Mouse (Mus musculus): Measurements from ENCODE around the gene Zmym2.
"Not testable (repeated sequence)": the region's sequence is repeated elsewhere in the genome, so short reads cannot be mapped to it uniquely, and the experiment has no call there.

The Zmym2 gene

DNA sequence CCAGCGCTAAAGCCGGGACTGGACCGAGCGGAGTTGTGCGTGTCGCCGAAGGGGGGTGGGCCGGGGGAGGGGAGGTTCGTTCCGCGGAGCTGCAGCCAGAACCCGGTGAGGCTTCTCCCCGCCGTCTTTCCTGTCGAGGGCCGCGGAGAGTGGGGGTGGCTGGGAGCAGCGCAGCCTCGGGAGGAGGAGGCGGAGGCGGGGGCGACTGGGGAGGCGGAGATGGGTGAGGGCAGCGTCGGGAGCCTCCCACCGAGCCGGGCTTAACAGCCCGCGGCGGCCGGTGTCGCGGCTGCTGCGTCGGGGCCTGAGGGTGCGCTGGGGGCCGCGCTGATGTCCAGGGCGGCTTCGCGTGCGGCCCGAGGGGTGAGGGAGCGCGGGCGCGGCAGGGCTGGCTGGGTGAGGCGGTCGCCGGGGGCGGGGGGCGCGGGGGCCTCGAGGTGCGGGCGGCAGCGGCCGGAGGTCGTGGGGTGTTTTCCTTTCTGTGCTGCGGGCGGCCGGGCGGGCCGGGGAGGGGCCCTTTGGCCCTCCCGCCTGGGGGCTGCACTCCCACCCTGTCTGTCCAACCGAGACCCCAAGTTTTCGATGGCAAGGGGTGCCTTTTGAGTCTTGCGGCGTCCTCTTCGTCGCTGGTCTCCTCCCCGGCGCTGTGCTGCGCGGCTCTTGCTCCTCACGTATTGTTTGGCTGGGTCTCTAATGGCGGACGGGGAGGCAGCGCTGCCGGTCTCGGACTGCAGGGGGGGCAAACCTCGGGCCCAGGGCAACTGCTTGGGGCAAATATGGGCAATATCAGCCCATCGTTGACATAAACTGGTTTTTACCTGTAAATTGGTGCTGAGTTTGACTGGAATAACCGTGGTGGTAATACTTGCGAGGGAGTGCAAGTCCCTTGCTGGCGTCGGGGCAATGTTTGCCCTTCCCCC lies at the start of gene Zmym2:
TSS of gene Zmym2 (plus strand) at position 60 of the 920 bp plus-strand sequence.
- peak; percentile 67 for DNase-seq (ENCODE audit: low spot score)

DNA sequence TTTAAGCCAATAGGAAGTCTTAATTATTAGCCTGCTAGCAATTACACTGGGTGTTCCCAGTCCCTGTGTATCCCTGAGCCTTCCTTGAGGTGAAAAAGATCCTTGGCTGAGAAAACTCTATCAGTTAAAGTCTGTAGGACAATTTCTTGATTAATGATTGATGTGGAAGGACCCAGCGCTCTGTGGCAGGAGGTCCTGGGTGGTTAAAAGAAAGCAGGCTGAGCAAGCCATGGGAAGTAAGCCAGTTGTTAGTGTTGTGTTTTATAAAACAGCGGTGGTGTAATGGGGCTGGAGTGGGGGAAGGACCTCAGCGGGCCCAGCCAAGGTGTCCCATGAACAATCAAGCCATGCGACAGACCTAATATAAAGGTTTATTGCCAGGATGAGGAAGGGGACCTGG lies 42.4 kb upstream of the Zmym2 start:
- DNase-seq (ENCODE audit: low spot score), result no peak

DNA sequence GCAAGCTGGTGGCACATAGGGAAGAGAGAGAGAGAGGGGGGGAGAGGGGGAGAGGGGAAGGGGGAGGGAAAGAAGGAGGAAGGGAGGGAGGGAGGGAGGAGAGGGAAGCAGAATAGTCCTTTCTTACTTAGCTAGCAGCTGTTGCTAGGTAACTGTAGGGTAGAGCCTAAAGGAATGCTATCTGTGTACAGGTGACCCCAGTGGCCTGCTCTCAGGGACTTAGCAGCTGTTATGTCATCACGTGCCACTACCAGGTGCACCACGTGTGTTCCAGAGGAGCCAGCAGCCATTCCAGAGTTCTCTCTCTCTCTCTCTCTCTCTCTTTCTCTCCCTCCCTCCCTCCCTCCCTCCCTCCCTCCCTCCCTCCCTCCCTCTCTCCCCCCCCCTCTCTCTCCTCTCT lies 41.9 kb upstream of the Zmym2 start:
- DNase-seq (ENCODE audit: low spot score), result no peak

DNA sequence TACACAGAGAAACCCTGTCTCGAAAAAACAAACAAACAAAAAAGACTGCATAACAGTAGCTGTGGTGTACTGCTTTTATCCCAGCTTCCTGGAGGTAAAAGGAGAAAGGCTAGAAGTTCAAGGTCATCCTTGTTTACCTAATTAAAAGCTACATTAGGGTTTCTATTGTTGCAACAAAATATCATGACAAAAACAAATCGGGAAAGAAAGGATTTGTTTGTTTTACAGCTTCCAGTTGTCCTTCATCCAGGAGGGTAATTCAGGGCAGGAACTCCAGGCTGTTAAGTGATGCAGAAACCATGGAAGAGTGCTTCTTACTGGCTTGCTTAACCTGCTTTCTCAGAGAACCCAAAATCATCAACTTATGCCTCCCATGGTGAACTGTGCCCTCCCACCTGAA lies 38.1 kb upstream of the Zmym2 start:
- DNase-seq (ENCODE audit: low spot score), result no peak

DNA sequence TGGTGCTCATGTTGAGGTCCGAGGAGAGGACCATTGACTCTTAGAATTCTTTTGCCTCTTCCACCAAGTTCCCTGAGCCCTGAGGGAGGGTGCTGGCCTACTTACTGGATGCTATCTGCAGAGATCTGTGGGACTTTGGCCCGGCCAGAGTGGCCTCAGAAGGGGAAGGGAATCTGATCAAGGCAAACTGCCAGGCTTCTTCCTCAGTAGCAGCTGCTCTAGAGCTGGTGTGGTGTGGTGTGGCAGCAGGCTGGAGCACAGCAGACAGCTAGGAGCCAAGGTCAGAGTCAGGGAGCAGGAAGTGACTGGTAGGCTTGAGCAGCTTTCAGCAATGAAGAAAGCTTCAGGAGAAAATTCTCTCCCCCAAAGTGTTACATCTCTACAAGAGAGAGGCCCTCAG lies 36.8 kb upstream of the Zmym2 start:
- no peak for DNase-seq (ENCODE audit: low spot score)

DNA sequence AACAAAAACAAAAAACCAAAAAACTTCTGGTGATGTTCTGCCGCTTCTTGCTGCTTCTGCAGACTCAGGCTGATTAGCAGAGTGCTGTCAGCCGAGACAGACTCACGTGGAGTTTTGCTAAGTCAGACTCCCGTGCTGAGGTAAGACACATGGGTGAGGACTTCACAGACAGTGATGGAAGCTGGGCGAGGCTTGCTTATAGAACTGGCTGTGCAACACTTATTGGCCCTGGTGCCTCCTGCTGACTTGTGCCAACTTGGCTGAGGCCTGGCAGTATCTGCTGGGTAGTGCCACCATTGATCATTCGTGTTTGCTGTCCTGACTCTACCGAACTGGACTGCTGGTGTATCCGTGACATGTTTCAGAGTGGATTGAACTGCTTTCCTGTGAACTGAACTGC lies 22.4 kb upstream of the Zmym2 start:
- no peak for DNase-seq (ENCODE audit: low spot score)

DNA sequence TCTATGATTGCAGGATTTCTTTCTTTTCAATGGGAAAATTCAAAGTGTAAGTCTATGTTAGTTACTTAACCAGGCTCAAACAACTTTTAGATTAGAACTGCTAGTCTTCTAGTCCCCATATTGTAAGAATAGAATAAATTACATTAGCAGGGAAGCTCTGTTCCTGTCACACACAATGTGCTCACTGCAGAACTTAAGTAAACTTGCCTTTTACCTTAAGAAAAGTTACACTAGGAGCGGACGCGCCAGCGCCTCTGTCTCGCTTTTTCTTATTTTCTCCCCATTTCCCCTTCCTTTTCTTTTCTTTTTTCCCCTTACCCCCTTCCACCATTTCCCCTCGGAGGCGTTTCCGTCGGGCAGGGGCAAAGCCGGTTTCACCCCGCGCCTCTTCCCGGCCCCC lies 21.8 kb upstream of the Zmym2 start:
- DNase-seq (ENCODE audit: low spot score), result no peak

DNA sequence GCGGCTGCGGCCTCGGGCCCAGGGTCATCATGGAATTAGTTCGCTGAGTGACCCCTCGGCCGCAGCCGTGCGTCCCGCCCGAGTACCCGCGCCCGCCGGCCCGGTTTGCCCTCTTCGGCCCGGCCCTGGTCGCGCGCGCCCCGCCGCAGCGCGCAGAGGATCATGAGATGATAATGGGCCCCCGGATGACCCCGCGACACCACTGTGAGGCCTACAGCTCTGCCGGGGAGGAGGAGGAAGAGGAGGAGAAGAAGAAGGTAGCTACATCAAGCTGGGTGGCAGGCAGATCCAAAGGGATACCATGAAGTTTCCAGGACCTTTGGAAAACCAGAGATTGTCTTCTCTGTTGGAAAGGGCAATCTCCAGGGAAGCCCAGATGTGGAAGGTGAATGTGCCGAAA lies 21.3 kb upstream of the Zmym2 start:
- not testable (repeated sequence) for DNase-seq (ENCODE audit: low spot score)

DNA sequence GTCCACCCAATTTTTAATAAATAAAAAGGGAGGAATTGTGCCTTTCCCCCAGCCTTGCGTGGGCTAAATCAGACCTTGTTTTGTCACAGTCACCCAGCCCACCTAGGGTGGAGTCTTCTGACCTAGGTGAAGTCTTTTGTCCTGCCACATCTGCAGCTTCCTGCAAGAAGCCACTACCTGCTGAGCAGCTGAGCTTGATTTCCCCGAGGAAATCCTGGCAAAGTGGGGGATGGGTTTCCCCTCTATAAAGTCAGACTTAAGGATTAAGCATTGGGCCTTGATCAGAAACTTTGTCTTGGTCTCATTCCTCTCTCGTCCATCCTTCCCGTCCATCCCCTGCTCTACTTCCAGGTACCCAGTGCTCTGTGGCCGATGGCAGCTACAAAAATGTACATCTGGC lies 12.9 kb upstream of the Zmym2 start:
- no peak for DNase-seq (ENCODE audit: low spot score)

DNA sequence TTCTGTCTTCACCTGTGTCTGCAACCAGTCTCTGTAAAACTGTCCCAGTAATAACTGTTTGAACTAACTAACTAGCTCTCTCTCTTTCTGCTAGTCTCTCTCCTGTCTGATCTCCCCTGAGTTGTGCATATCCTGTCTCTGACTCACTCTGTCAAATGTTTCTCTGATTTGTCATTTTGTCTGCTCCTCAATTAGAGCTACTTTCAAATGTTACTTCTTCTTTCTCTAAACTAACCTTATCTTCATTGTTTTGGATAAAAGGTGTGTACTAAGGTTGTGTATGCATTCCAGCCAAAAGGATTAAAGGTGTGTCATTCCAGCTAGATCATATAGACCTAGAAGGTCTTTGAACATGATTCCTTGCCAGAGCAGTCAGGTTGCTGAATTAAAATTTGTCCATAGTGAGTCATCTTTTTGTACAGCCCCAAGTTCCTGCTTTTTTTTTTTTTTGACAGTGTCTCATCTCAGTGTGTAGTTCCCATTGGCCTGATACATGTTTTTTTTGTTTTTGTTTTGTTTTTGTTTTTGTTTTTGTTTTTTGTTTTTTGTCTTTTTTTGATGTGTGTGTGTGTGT lies 10.8 kb upstream of the Zmym2 start:
- DNase-seq (ENCODE audit: low spot score), result no peak

DNA sequence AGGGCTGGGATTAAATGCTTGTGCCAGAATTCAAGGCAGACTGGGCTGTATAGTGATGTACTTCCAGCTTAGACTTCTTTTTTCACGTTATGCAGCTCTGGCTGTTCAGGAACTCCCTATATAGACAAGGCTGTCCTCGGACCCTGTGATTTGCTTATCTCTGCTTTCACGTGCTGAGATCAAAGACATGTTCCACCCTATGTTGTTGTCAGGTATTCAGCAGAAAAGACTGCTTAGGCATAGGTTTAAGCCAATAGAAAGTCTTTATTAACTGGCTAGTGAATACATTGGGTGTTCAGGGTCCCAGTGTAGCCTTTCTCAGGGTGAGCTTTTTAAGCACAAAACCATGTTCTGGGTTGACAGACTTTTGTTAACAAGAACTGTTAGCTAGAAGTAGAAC lies 5.2 kb upstream of the Zmym2 start:
- DNase-seq (ENCODE audit: low spot score), result no peak

DNA sequence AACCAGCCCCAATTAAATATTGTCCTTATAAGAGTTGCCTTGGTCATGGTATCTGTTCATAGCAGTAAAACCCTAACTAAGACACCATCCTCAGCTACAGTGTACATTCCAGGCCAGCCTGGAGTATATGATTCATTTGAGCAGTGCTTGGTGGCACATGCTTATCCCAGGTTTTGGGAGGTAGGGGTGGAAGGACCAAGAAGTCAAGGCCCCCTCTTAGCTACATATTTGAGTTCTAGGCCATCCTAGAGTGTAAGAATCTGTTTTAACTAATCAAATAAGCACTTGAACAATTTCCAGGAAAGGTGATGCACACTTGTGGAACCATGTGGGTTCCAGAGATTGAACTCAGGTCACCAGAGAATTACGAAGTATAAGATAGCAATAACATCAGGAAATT lies 3.0 kb upstream of the Zmym2 start:
- no peak for DNase-seq (ENCODE audit: low spot score)

DNA sequence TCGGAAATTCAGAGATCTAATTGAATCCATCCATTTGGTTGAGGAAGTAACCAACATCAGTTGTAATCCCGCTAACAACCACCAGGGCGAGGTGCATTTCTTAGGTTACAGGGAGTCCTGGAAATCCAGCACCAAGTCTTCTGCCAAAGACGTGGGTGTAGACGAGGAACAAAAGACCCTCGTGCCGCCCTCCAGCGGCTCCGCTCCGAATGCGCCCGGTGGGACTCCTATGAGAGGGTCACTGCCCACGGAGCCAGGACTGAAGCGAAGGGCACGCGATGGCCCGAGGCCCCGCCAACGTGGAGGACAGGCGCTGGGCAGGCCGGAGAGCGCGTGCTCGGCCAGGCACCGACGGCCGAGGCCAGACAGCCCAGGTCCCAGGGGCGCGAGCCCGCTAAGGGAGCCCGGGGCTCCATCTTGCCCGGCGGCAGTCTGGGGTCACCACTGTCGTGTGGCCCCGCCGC lies 1.1 kb upstream of the Zmym2 start:
- DNase-seq (ENCODE audit: low spot score), result peak; percentile 89

DNA sequence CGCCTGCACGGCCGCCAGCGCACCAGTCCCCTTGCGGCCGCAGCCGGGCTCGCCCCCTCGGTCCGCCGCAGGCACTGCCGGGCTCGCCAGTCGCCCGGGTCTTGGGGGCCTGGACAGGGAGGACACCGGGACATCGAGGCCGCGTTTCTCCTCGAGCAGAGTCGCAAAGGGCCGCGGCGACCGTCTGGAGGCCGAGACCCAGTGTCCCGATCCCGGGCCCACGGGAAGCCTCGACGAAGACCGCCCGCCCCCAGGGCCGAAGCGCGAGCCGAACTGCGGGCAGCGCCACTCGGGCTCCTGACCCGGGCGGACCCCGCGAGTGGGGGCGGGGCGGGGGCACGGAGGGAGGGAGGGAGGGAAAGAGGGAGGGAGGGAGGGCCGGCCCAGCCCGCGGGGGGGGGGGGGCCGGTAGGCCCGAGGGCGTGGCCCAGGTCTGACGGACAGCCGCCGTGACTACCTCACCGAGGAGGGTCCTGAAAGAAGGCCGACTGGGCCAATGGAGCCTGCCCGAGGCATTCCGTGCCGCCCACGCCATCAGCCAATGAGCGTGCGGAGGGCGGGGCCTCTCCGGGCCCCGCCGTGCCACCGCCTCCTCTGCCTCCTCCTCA lies 363 bp upstream of the Zmym2 start:
- DNase-seq (ENCODE audit: low spot score), result peak; percentile 62

DNA sequence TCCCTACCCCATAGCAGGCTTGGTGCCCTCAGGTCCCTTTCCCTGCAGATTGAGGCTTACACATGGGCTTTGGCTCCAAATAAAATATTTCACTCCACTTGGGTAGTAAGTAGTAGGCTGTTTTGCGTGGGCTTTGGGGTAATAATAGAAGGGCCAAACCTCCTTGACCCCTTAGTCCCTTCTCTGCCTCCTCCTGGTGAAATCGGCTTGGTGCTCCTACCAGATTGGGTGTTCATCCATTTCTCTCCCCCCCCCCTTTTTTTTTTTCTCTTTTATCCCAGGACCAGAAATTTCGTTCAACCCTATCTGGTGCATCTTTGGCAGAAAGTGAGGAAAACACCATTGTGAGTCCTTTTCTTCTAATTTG lies 1.0 kb downstream of the Zmym2 start:
- no peak for DNase-seq (ENCODE audit: low spot score)

DNA sequence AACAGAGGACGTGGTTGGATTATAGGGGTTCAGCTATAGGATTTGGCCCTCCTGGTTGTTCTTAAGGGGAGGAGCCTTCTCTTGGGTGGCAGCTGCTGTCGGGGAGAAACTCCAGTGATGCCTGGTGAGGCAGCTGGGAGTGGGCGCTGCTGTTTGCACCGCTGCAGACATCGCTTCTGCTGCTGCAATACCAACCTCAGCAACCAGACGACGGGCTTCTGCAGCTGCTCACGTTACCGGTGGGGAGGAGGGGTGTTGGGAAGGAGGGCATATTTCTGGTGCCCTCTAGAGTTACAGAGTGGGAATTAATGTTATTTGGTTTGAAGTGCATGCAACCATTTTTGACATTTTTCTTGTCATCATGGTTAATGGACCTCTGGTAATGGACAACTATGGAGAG lies 1.4 kb downstream of the Zmym2 start:
- DNase-seq (ENCODE audit: low spot score), result peak; percentile 75

DNA sequence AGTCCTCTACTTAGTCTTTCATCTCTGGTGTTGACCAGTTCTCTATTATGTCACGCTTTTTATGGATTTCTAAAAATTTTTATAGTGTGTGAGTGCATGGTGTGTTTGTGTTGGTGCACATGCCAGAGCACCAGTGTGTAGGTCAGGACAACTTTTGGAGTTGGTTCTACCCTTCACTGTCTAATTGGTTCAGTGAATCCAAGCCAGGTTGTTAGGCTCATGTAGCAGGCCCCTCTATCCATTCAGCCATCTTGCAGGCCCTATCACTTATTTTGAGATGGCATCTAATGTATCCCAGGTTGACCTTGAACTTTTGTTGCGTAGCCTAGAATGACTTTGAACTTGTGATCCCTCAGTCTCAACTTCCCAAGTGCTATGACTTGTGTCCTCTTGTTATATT lies 2.0 kb downstream of the Zmym2 start:
- no peak for DNase-seq (ENCODE audit: low spot score)

DNA sequence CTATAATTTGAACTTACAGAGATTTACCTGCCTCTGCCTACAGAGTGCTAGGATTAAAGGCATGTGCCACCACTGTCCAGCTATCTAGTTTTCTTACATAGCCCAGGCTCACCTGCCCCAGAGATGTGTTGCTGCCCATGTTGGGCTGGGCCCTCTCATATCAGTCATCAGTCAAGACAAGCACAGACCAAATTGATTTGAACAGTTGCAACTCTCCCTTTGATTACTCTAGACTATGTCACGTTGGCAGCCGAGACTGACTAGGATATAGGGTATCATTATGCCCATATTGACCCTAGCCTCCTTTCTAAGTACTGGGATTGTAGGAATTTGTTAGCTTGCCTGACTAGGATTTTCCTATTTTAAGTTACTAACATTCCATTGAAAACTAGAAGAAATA lies 8.0 kb downstream of the Zmym2 start:
- DNase-seq (ENCODE audit: low spot score), result no peak

DNA sequence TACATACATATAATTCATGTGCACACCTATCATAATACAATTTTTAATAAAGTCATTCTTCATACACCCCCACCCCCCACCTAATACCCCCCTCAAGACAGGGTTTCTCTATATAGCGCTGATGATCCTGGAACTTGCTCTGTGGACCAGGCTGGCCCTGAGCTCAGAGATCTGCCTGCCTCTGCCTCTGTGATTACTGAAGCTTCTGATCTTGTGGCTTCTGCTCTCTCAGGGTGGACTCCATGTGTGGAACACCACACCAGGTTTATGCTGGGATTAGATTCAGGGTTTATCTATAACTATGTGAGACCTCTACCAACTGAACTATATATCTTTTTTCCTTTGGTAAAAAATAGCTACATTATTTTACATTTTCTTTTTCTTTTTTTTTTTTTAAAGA lies 10.1 kb downstream of the Zmym2 start:
- no peak for DNase-seq (ENCODE audit: low spot score)

DNA sequence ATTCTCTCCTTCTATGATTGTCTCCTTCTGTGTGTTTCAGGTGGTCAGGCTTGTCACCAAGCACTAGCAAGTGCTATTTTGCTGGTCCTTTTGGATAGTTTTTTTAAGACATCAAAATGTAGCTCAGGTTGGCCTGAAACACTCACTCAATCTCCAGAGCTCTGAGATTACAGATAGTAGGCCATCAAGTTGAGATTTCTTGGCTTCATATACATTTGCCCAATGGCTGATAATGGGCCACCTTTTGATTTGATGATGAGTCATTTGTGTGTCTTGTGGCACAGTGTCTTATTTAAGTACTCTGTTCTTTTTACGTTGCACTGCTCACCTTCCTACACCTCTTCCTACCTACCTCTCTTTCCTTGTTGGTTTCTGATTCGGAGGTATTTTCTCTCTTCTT lies 11.0 kb downstream of the Zmym2 start:
- DNase-seq (ENCODE audit: low spot score), result no peak

DNA sequence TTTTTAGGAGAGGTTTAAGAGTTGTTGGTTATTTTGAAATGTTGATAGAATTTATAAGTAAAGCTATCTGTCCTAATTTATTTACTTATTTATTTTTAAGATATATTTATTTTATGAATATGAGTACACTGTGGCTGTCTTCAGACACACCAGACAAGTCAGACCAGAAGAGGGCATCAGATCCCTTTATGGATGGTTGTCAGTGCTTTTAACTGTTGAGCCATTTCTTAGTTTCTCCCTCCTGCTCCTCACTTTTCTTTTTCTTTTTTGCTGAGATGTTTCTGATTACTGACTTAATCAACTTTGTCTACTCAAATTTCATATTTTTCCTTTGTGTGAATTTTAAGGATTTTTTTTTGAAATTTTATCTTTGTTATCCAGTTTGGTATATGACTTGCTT lies 13.2 kb downstream of the Zmym2 start:
- DNase-seq (ENCODE audit: low spot score), result no peak

DNA sequence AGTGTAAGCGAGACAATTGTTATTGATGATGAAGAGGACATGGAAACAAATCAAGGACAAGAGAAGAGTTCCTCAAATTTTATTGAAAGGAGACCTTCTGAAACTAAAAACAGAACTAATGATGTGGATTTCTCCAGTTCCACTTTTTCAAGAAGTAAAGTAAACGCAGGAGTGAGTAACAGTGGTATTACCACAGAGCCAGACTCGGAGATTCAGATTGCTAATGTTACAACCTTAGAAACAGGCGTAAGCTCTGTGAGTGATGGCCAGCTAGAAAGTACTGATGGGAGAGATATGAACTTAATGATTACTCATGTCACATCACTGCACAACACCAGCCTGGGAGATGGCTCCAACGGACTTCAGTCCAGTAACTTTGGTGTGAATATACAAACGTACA lies 16.6 kb downstream of the Zmym2 start:
- DNase-seq (ENCODE audit: low spot score), result no peak

DNA sequence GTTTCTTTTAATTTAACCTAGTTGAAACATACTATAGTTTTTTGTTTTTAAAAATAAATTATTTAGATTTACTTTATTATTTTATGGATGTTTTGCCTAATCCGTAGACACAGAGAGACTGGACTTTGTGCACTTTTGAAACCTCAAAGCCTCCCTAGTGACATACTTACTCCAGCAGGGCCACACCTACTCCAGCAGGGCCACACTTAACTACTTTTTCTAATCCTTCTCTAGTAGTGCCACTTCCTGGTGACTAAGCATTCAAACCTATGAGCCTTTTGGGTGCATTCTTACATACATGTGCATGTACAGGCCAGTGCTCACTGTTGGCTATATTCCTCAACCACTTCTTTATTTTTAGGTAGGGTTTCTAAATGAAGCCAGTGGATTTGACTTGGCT lies 19.2 kb downstream of the Zmym2 start:
- DNase-seq (ENCODE audit: low spot score), result no peak
